Mouse (Mus musculus): ENCODE measurements around the gene Ror2. TPM values are rescaled to one million over a fixed set of nuclear protein-coding genes. Genes with fewer than 3 reads are reported as not detected.
"Not testable (repeated sequence)": the region's sequence is repeated elsewhere in the genome, so short reads cannot be mapped to it uniquely, and the experiment has no call there.

Gene Ror2
- not detected in 3 replicates for total RNA-seq (2017)

GRCm38 (mm10) chr13:53285756-53286361 is at the start of gene Ror2:
Gene Ror2, minus strand, starts transcription at chr13:53286124.
- ATAC-seq (replicated peaks; ENCODE audit: insufficient number of reproducible peaks, low FRiP score, low TSS enrichment, poor library complexity, severe bottlenecking): no peak

- ATAC-seq (replicated peaks; ENCODE audit: insufficient number of reproducible peaks, low FRiP score, low TSS enrichment, poor library complexity, severe bottlenecking): no peak
Observed at GRCm38 (mm10) chr13:53333769-53334168, 47.8 kb upstream of the Ror2 start.

- no peak for ATAC-seq (replicated peaks; ENCODE audit: insufficient number of reproducible peaks, low FRiP score, low TSS enrichment, poor library complexity, severe bottlenecking)
Observed at GRCm38 (mm10) chr13:53330246-53330645, 44.3 kb upstream of the Ror2 start.

GRCm38 (mm10) chr13:53325531-53325930 is 39.6 kb upstream of the Ror2 start:
- no peak for ATAC-seq (replicated peaks; ENCODE audit: insufficient number of reproducible peaks, low FRiP score, low TSS enrichment, poor library complexity, severe bottlenecking)

- no peak for ATAC-seq (replicated peaks; ENCODE audit: insufficient number of reproducible peaks, low FRiP score, low TSS enrichment, poor library complexity, severe bottlenecking)
Observed at GRCm38 (mm10) chr13:53323661-53324060, 37.7 kb upstream of the Ror2 start.

GRCm38 (mm10) chr13:53320899-53321298 is 35.0 kb upstream of the Ror2 start:
- no peak for ATAC-seq (replicated peaks; ENCODE audit: insufficient number of reproducible peaks, low FRiP score, low TSS enrichment, poor library complexity, severe bottlenecking)

- ATAC-seq (replicated peaks; ENCODE audit: insufficient number of reproducible peaks, low FRiP score, low TSS enrichment, poor library complexity, severe bottlenecking): no peak
Observed at GRCm38 (mm10) chr13:53316515-53317295, 30.8 kb upstream of the Ror2 start.

- not testable (repeated sequence) for ATAC-seq (replicated peaks; ENCODE audit: insufficient number of reproducible peaks, low FRiP score, low TSS enrichment, poor library complexity, severe bottlenecking)
Observed at GRCm38 (mm10) chr13:53315757-53316156, 29.8 kb upstream of the Ror2 start.

GRCm38 (mm10) chr13:53310442-53310841 is 24.5 kb upstream of the Ror2 start:
- no peak for ATAC-seq (replicated peaks; ENCODE audit: insufficient number of reproducible peaks, low FRiP score, low TSS enrichment, poor library complexity, severe bottlenecking)

- ATAC-seq (replicated peaks; ENCODE audit: insufficient number of reproducible peaks, low FRiP score, low TSS enrichment, poor library complexity, severe bottlenecking): no peak
Observed at GRCm38 (mm10) chr13:53309661-53310160, 23.8 kb upstream of the Ror2 start.

- ATAC-seq (replicated peaks; ENCODE audit: insufficient number of reproducible peaks, low FRiP score, low TSS enrichment, poor library complexity, severe bottlenecking): no peak
Observed at GRCm38 (mm10) chr13:53309148-53309547, 23.2 kb upstream of the Ror2 start.

GRCm38 (mm10) chr13:53306836-53307235 is 20.9 kb upstream of the Ror2 start:
- ATAC-seq (replicated peaks; ENCODE audit: insufficient number of reproducible peaks, low FRiP score, low TSS enrichment, poor library complexity, severe bottlenecking): no peak

GRCm38 (mm10) chr13:53305256-53305655 is 19.3 kb upstream of the Ror2 start:
- no peak for ATAC-seq (replicated peaks; ENCODE audit: insufficient number of reproducible peaks, low FRiP score, low TSS enrichment, poor library complexity, severe bottlenecking)

GRCm38 (mm10) chr13:53302688-53303087 is 16.8 kb upstream of the Ror2 start:
- ATAC-seq (replicated peaks; ENCODE audit: insufficient number of reproducible peaks, low FRiP score, low TSS enrichment, poor library complexity, severe bottlenecking): no peak

GRCm38 (mm10) chr13:53293065-53293464 is 7.1 kb upstream of the Ror2 start:
- no peak for ATAC-seq (replicated peaks; ENCODE audit: insufficient number of reproducible peaks, low FRiP score, low TSS enrichment, poor library complexity, severe bottlenecking)

- ATAC-seq (replicated peaks; ENCODE audit: insufficient number of reproducible peaks, low FRiP score, low TSS enrichment, poor library complexity, severe bottlenecking): no peak
Observed at GRCm38 (mm10) chr13:53292244-53292643, 6.3 kb upstream of the Ror2 start.

- no peak for ATAC-seq (replicated peaks; ENCODE audit: insufficient number of reproducible peaks, low FRiP score, low TSS enrichment, poor library complexity, severe bottlenecking)
Observed at GRCm38 (mm10) chr13:53285261-53285755, 616 bp downstream of the Ror2 start.

GRCm38 (mm10) chr13:53284740-53285191 is 1.2 kb downstream of the Ror2 start:
- ATAC-seq (replicated peaks; ENCODE audit: insufficient number of reproducible peaks, low FRiP score, low TSS enrichment, poor library complexity, severe bottlenecking): no peak

- no peak for ATAC-seq (replicated peaks; ENCODE audit: insufficient number of reproducible peaks, low FRiP score, low TSS enrichment, poor library complexity, severe bottlenecking)
Observed at GRCm38 (mm10) chr13:53281604-53282396, 4.1 kb downstream of the Ror2 start.

Measured in monocyte, adult 5-6 weeks (primary cell).